Mouse (Mus musculus) hindbrain, embryonic 13.5 days (tissue): ENCODE measurements around the gene Gipc1. TPM values are rescaled to one million over a fixed set of nuclear protein-coding genes. Genes with fewer than 3 reads are reported as not detected.
A peak's percentile ranks its signal among the peaks of the same experiment; 100 is the strongest.

Experiments
- ATAC-seq: fragments of 200-750 bp; cut with Nextera tagmentation; 2 replicates; pipeline ENCODE4 v1.8.0; 2017; ENCODE audit warnings: moderate TSS enrichment; ENCODE audit not compliant: low FRiP score
- H3K27ac ChIP-seq: fragments of 300-500 bp; sonication (generic); 2 replicates; pipeline ENCODE4 v1.5.1; 2015; ENCODE audit warnings: inconsistent platforms, mild to moderate bottlenecking, moderate library complexity
- H3K27me3 ChIP-seq: fragments of 300-500 bp; sonication (generic); 2 replicates; pipeline ENCODE4 v1.6.1; 2015; ENCODE audit warnings: mild to moderate bottlenecking, inconsistent platforms
- H3K36me3 ChIP-seq: fragments of 300-500 bp; sonication (generic); 2 replicates; pipeline ENCODE4 v1.6.1; 2015; ENCODE audit warnings: mild to moderate bottlenecking, inconsistent platforms
- H3K4me1 ChIP-seq: fragments of 300-500 bp; sonication (generic); replicated peaks from 2 replicates; pipeline ENCODE4 v1.6.1; 2015; ENCODE audit warnings: inconsistent platforms
- H3K4me2 ChIP-seq: fragments of 300-500 bp; sonication (generic); 2 replicates; pipeline ENCODE4 v1.6.1; 2015; ENCODE audit warnings: inconsistent platforms, mild to moderate bottlenecking, moderate library complexity
- H3K4me3 ChIP-seq: fragments of 300-500 bp; sonication (generic); 2 replicates; pipeline ENCODE4 v1.5.1; 2015; ENCODE audit warnings: mild to moderate bottlenecking, inconsistent platforms
- H3K9ac ChIP-seq: fragments of 300-500 bp; sonication (generic); 2 replicates; pipeline ENCODE4 v1.6.1; 2015; ENCODE audit warnings: mild to moderate bottlenecking, inconsistent platforms
- H3K9me3 ChIP-seq: fragments of 300-500 bp; sonication (generic); 2 replicates; pipeline ENCODE4 v1.6.1; 2016; ENCODE audit warnings: inconsistent platforms
- WGBS: fragments of 180-500 bp; shearing (Covaris S2); methylation state at CpG from one replicate; pipeline ENCODE4 v1.1.7; 2015; 5-methylcytosine and 5-hydroxymethylcytosine counted together
- polyA plus RNA-seq: library from polyadenylated mRNA; unstranded; fragments of >200 nt; fragmentation: Nextera tagmentation; extraction: Ambion mirVana; gene quantifications from 2 replicates; pipeline ENCODE4 v1.2.1, GENCODE M21; 2015

The Gipc1 gene
- polyA plus RNA-seq, 1 experiment from 2014 or later, result 155 TPM

DNA sequence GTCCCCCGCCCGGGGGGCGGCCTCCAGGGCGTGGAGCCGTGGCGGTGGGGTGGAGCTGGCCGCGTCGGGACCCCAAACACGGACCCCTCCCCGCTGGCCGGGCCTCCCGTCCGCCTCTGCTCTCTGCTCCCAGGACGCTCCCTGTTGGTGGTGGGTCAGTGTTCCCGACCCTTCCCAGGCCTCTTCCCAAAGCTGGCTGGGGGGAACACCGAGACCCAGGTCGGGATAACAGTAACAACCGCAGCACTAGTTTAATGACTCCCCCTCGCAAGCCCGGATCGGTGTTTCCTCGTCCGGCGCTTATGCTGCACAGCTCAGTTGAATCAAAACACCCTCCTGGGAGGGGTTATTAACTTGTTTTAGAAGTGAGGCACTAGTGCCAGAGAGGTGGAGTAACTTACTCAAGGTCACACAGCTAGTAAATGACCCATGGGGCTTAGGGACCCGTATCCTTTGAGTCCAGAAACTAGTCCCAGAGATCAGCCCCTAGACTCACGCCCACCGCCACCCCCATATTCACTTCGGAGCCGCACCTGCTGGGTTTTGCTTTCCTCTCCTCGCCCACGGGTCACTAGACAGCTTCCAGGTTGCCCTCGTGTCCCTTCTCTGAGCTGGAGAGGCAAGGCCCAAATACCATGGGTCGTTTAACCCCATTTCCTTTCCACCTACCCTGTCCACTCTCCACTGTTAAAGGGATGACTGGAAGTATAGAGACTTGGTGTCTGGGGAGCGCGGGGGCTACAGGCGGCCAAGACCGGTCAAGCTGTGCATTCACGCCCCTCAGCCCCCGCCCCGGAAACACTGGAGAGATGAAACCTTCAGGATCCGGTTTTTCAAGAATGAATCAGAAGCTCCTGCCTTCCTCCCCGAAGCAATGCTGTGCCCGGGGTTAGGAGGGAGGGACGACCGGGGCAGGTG is 526 bp downstream of the Gipc1 start:
- H3K4me2 ChIP-seq, result peak overlapping the region; percentile 84
- no peaks in the 10 kb centered on the region for H3K27me3 ChIP-seq
- peak overlapping the region; percentile 94 for H3K9ac ChIP-seq
- H3K4me3 ChIP-seq, result peak overlapping the region; percentile 88
- peak overlapping the region; percentile 93 for H3K27ac ChIP-seq
- H3K36me3 ChIP-seq, result peaks cover 11% of the 10 kb centered on the region
- H3K4me1 ChIP-seq, result peaks cover 19% of the 10 kb centered on the region
- ATAC-seq, result peak; percentile 54
- 4% methylated on average over 42 of the region's 46 CpGs for WGBS
- H3K9me3 ChIP-seq, result no peaks in the 10 kb centered on the region

DNA sequence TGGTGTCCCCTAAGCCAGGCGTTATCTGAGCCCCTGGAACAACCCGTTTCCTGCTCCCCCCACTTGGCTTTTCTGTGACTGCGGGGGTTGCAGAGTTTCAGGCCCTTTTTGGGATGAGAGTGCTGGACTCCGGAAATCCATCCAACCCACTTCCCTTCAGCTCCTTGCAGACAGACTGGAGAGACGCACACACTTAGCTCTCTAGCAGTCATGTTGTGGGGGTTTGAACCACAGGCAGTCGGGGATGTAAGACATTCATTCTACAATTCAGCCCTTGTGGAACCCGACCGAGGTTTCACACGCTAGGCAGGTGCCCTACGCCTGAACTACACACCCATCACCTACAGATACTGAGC is 1.2 kb downstream of the Gipc1 start:
- Histone ChIP-seq H3K9me3 (no peaks in the 10 kb centered on the region), H3K36me3 (peaks cover 11% of the 10 kb centered on the region), H3K4me1 (peaks cover 19% of the 10 kb centered on the region), H3K9ac (peak overlapping the region; percentile 94), H3K4me3 (peak overlapping the region; percentile 88), H3K27ac (peak overlapping the region; percentile 40; the same call in 1 of the 2 replicates), H3K4me2 (peak overlapping the region; percentile 84), H3K27me3 (no peaks in the 10 kb centered on the region)
- 47% methylated on average over 10 of the region's 10 CpGs for WGBS
- no peak for ATAC-seq

DNA sequence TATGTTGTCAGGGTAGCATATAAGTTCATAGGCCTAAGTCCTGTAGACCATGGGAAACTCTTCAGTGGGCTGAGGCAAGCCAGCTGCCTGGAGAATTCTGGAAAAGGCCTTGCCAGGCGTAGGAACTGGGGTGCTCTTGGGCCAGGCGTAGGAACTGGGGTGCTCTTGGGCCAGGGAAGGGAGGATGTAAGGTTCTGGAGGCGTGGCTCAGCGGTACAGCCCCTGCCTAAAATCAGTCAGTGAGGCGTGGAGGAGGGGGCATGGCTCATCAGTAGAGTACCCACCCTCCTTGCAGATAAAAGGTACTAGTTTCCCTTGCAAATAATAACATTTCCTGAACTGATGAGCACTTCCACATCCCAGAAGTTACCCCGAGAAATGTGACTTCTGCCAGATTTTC is 2.2 kb downstream of the Gipc1 start:
- Histone ChIP-seq H3K4me1 (peaks cover 20% of the 10 kb centered on the region), H3K27ac (no peak overlapping the region), H3K36me3 (peaks cover 11% of the 10 kb centered on the region), H3K4me3 (no peak overlapping the region), H3K9me3 (no peaks in the 10 kb centered on the region), H3K27me3 (no peaks in the 10 kb centered on the region), H3K9ac (no peak overlapping the region), H3K4me2 (no peak overlapping the region)
- WGBS, result 95% methylated on average over 6 of the region's 6 CpGs
- no peak for ATAC-seq

DNA sequence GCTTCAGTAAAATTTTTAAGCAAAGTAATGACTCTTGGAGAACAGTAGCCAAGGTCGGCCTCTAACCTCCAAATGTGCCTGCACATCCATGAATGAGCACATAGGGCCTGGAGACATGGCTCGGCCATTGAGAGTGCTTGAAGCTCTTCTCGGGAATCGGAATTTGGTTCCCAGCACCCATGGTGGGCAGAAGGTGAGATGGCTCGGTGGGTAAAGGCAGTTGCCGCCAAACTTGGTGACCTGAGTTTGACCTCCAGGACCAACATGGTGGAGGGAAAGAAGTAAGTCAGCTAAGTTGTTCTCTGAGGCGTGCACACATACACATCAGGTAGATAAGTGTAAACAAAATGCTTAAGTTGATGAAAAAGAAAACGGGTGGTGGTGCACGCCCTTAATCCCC is 3.6 kb downstream of the Gipc1 start:
- peaks cover 33% of the 10 kb centered on the region for H3K4me1 ChIP-seq
- 93% methylated on average over 9 of the region's 9 CpGs for WGBS
- ATAC-seq, result no peak

DNA sequence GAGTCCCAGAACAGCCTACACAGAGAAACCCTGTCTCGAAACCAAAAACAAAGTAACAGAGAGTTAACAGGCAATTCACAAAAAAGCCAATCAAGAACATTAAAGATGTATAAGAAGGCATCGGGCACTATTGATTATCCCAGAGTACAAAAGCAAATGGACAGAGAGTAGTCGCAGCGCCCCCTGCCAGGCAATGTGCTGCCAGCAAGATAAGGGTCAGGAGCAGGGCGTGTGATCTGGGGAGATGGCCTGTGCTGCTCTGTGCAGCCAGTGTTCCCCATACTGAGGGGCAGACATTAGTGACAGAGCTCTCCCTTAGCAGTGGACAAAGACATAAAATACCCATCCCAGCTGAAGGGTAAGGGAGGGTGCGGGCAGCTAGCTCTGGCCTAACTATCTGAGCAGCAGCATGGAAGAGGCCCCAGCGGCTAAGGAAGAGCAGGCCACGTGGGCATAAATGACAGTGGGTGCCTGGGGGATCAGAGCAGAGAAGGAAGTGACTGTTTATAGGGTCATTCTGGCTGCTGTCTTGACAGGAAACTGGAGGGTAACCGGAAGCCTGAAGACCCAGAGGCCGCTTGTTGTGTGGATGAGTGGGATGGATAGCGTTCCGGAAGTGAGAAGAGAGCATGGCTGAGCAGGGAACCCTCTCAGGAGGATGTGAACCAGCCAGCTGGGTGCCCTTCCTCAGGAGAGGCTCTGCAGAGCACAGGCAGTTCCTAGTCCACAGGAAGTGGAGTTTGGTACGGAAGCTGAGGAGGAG is 4.2 kb downstream of the Gipc1 start:
- 84% methylated on average over 13 of the region's 13 CpGs for WGBS

More for the DNA sequence above, 3.6 kb downstream of the Gipc1 start:
- no peak overlapping the region for H3K4me3 ChIP-seq
- H3K4me2 ChIP-seq, result no peak overlapping the region
- no peaks in the 10 kb centered on the region for H3K9me3 ChIP-seq
- H3K9ac ChIP-seq, result no peak overlapping the region
- H3K27me3 ChIP-seq, result no peaks in the 10 kb centered on the region
- no peak overlapping the region for H3K27ac ChIP-seq
- peaks cover 11% of the 10 kb centered on the region for H3K36me3 ChIP-seq

DNA sequence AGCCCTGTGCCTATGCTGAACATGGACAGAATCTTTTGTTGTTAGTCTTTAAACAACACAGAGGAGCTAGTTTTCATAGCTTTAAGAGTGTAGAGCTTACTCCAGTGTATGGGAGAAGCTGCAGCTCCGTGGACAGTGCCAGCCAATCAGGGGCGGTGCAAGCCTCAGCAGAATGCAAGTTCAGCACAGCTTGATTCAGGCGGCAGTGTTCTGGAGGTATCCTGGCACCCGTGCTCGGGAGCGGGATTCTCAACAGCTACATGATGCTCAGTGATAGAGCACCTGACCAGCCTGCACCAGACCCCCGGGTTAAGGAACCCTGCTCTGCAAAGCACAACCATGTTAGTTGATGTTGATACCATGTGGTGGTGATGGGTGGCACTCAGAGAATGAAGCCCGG is 8.1 kb downstream of the Gipc1 start:
- 10% methylated on average over 8 of the region's 8 CpGs for WGBS

More for the DNA sequence above, 4.2 kb downstream of the Gipc1 start:
- H3K4me3 ChIP-seq, result no peak overlapping the region
- H3K36me3 ChIP-seq, result peaks cover 11% of the 10 kb centered on the region
- no peak overlapping the region; the same call in 1 of the 2 replicates for H3K27ac ChIP-seq
- no peaks in the 10 kb centered on the region for H3K9me3 ChIP-seq
- H3K27me3 ChIP-seq, result no peaks in the 10 kb centered on the region
- H3K9ac ChIP-seq, result 0 out of 2 replicates have a peak overlapping the region, but pooled peaks have one; percentile 0
- peaks cover 38% of the 10 kb centered on the region for H3K4me1 ChIP-seq
- H3K4me2 ChIP-seq, result no peak overlapping the region
- ATAC-seq, result no peak

DNA sequence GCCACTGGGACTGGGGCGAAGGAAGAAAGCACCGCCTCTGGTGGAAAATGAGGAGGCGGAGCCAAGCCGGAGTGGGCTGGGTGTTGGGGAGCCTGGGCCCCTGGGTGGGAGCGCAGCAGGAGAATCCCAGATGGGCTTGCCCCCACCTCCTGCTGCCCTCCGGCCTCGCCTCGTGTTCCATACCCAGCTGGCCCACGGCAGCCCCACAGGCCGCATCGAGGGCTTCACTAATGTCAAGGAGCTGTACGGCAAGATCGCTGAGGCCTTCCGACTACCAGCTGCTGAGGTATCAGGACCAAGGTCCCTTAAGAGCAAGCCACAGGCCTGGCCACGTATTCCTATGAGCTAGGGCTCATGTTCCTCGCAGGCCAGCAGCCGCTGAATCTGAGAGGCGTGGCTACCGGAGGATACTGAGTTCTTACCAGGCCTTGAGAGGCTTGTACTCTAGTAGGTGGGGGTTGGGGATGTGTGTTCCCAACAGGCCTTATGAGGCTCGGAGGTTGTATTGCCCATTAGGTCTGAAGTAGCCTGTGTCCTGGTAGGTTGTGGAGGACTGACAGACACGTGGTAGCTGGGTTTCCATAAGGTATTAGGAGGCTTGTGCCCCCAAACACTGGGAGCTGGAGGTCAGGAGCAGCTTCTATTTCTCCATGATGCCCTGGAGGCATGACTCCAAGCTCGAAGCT is 8.7 kb downstream of the Gipc1 start:
- peak overlapping the region; percentile 31 for H3K9ac ChIP-seq
- no peak overlapping the region for H3K27ac ChIP-seq
- 20% methylated on average over 22 of the region's 22 CpGs for WGBS
- H3K4me3 ChIP-seq, result no peak overlapping the region
- H3K27me3 ChIP-seq, result no peaks in the 10 kb centered on the region
- no peaks in the 10 kb centered on the region for H3K9me3 ChIP-seq
- peak; percentile 11; the same call in 1 of the 2 replicates for ATAC-seq
- peaks cover 45% of the 10 kb centered on the region for H3K4me1 ChIP-seq
- peaks cover 23% of the 10 kb centered on the region for H3K36me3 ChIP-seq
- peak overlapping the region; percentile 19; the same call in 1 of the 2 replicates for H3K4me2 ChIP-seq

More for the DNA sequence above, 8.1 kb downstream of the Gipc1 start:
- Histone ChIP-seq H3K4me2 (peak overlapping the region; percentile 19; the same call in 1 of the 2 replicates), H3K9ac (peak overlapping the region; percentile 31), H3K9me3 (no peaks in the 10 kb centered on the region), H3K27me3 (no peaks in the 10 kb centered on the region), H3K4me1 (peaks cover 41% of the 10 kb centered on the region), H3K27ac (no peak overlapping the region), H3K36me3 (peaks cover 23% of the 10 kb centered on the region), H3K4me3 (no peak overlapping the region)
- ATAC-seq, result peak; percentile 6

DNA sequence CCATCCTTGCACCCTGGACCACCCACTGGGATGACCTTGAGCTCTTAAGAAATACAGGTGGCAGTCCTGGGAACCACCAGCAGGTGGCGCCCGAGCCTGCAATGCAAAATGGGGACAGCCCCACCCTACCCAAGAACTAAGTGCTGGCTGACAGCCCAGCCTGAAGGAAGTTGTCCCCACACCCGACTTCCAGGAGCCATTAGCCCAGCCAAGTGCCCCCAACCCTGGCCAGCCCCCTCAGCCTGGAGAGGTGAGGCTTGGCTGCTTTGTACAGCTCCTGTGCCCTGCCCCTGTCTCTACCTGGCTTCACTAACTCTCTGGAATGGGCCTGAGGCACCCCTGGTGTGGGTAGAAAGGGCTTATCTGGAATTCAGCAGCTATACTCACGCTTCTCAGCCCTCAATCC is 9.9 kb downstream of the Gipc1 start:
- Histone ChIP-seq H3K36me3 (peaks cover 17% of the 10 kb centered on the region), H3K4me1 (peaks cover 56% of the 10 kb centered on the region), H3K9ac (no peak overlapping the region), H3K27ac (peak overlapping the region; percentile 8; the same call in 1 of the 2 replicates), H3K4me2 (no peak overlapping the region), H3K9me3 (no peaks in the 10 kb centered on the region), H3K27me3 (peaks cover 2% of the 10 kb centered on the region), H3K4me3 (no peak overlapping the region)
- 10% methylated on average over 4 of the region's 4 CpGs for WGBS
- ATAC-seq, result peak; percentile 12; the same call in 1 of the 2 replicates

DNA sequence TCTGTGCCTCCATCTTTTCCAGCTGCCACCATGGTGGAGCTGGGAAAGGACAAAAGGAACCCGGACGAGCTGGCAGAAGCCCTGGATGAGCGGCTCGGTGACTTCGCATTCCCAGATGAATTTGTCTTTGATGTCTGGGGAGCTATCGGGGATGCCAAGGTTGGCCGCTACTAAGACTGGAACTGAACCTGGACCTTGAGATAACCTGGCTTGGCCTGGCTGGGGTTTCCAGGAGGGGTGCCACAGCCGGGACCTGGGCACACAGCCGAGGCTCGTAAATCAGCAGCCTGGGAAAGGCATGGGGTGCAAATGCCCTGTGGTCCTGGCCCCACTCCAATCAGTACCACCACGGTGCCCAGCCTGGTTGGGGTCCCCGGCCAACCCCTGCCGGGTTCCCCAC is 11.6 kb downstream of the Gipc1 start:
- peaks cover 18% of the 10 kb centered on the region for H3K36me3 ChIP-seq
- peaks cover 6% of the 10 kb centered on the region for H3K27me3 ChIP-seq
- no peak for ATAC-seq
- no peak overlapping the region for H3K9ac ChIP-seq
- no peak overlapping the region for H3K4me3 ChIP-seq
- H3K27ac ChIP-seq, result no peak overlapping the region
- no peaks in the 10 kb centered on the region for H3K9me3 ChIP-seq
- H3K4me2 ChIP-seq, result no peak overlapping the region
- peaks cover 68% of the 10 kb centered on the region for H3K4me1 ChIP-seq
- WGBS, result 92% methylated on average over 13 of the region's 13 CpGs

DNA sequence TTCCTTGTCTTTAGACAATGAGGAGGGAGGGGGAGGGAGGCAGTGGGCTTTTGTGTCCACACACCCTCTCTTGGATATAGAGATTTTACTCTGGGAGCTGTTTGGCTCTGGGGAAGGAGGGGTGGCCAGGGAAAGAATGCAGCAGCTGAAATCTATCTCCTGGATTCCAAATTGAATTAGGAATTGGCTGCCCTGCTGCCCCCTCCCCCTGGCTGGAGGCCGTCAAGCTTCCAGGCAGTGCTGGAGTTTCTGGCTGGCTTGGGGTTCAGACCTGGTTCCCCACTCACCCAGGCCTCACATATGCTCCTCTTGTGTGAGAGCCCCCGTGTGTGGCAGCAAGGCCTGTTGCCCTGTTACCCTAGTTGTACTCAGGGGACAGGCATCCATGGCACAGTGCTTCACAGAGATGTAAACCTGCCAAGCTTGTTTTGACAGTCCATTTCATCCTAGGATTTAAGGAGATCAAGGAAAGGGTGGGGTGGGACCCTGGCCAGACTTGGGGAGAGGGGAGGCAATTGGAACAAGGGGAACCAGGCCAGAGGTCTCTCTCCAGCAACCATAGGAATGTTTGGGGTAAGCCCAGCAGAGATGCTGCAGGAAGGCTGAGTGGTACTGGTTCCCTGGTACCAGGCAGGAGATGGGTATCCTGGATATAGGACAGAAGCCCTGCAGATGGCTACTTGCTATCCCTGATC is 12.6 kb downstream of the Gipc1 start:
- Histone ChIP-seq H3K4me2 (no peak overlapping the region), H3K27me3 (peaks cover 9% of the 10 kb centered on the region), H3K9me3 (no peaks in the 10 kb centered on the region), H3K4me3 (no peak overlapping the region), H3K9ac (no peak overlapping the region), H3K27ac (0 out of 2 replicates have a peak overlapping the region, but pooled peaks have one; percentile 8), H3K4me1 (peaks cover 64% of the 10 kb centered on the region), H3K36me3 (peaks cover 28% of the 10 kb centered on the region)
- 44% methylated on average over 2 of the region's 2 CpGs for WGBS
- ATAC-seq, result no peak
